In the genomic region with DNA sequence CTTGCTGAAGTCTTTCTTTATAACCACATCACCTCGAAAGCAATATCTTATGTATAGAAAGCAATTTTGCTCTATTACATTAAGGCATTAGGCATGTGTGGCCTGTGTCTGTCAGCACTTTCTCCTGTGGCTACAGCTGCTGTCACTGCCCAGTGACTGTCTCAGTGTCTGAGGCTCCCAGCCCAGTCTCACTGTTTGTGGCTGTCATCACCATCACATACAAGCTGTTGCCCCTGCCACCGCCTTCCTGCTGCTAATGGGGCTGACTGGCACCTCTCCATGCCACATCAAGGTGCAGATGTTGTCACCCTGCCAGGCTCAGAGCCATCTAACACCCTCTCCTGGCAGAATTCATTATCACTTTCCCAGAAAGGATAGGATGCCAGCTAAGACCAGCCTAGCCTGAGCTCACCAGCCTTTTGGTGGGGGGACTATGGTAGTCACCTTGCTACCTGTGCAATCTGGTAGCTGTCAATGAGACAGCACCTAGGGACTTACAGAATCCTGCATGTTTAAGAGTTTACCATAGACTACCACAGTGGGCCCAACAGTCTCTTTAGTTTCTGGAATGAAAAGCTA, we compare ENCODE assay signal across 12 mouse cellular contexts.
A peak's percentile ranks its signal among the peaks of the same experiment; 100 is the strongest.
DNase-seq lines count a peak whose midpoint lies in the region; ATAC-seq and TF ChIP-seq lines count a peak whose summit lies in the region.
"Had no signal": no experiment of that assay in that cellular context is flagged by ENCODE, and none has a peak within 500 bp of the region (broad histone marks: within the 10 kb centered on the region; RNA-seq: fewer than 3 reads in every experiment).

No protein-coding gene starts in this region.

- H3K4me2 ChIP-seq in hindbrain, postnatal 0 days (ENCODE audit: low read depth, low read length), result no peak overlapping the region
- H3K4me2 ChIP-seq in hindbrain, embryonic 12.5 days (replicated peaks), result no peak overlapping the region
- no peak overlapping the region for H3K4me2 ChIP-seq in heart, embryonic 11.5 days

- no peaks in the 10 kb centered on the region for H3K27me3 ChIP-seq in hindbrain, postnatal 0 days (ENCODE audit: insufficient read depth, low read length)
- no peaks in the 10 kb centered on the region for H3K27me3 ChIP-seq in hindbrain, embryonic 12.5 days
- no peaks in the 10 kb centered on the region for H3K27me3 ChIP-seq in heart, embryonic 11.5 days (ENCODE audit: control insufficient read depth, insufficient read depth, low read length)

- H3K9ac ChIP-seq in hindbrain, postnatal 0 days (replicated peaks; ENCODE audit: low read length), result no peak overlapping the region
- no peak overlapping the region for H3K9ac ChIP-seq in hindbrain, embryonic 12.5 days
- H3K9ac ChIP-seq in heart, embryonic 11.5 days (ENCODE audit: low read depth, low read length), result no peak overlapping the region

- TF ChIP-seq CTCF in hindbrain, postnatal 0 days (IDR thresholded peaks at IDR 0.05; ENCODE audit: low read depth), result peak; percentile 30
- TF ChIP-seq CTCF in brain, embryonic 14.5 days (IDR thresholded peaks at IDR 0.05; ENCODE audit: borderline replicate concordance, extremely low read depth, insufficient read depth, insufficient read length), result no peak

- peak; percentile 63 for DNase-seq in hindbrain, postnatal 0 days (ENCODE audit: low spot score)
- DNase-seq in brain, embryonic 14.5 days (ENCODE audit: low read depth), result peak; percentile 93
- DNase-seq in thymus, adult 18-20 months, result peak; percentile 8 to 22
- no peak for DNase-seq in right cerebral cortex, postnatal 25 days
- DNase-seq in gastrocnemius, adult 8-10 months (ENCODE audit: low spot score in 2 of 2), result no peak
- DNase-seq in left cerebral cortex, postnatal 14 days (ENCODE audit: low spot score in 2 of 2), result no peak
- DNase-seq: gastrocnemius, postnatal 36 days; kidney, postnatal 4 days; spleen, adult 18-20 months had no signal

- no peaks in the 10 kb centered on the region for H3K9me3 ChIP-seq in hindbrain, postnatal 0 days (ENCODE audit: low read length)
- H3K9me3 ChIP-seq in hindbrain, embryonic 12.5 days (replicated peaks), result no peaks in the 10 kb centered on the region
- no peaks in the 10 kb centered on the region for H3K9me3 ChIP-seq in heart, embryonic 11.5 days (replicated peaks; ENCODE audit: control insufficient read depth, low read length)

- no peak overlapping the region for H3K27ac ChIP-seq in hindbrain, postnatal 0 days
- no peak overlapping the region for H3K27ac ChIP-seq in hindbrain, embryonic 12.5 days
- H3K27ac ChIP-seq in heart, embryonic 11.5 days (ENCODE audit: low read depth, low read length), result peak overlapping the region; percentile 24
- H3K27ac ChIP-seq: macrophage had no signal

- H3K4me3 ChIP-seq in hindbrain, postnatal 0 days (ENCODE audit: low read length), result no peak overlapping the region
- H3K4me3 ChIP-seq in hindbrain, embryonic 12.5 days, result no peak overlapping the region
- no peak overlapping the region for H3K4me3 ChIP-seq in heart, embryonic 11.5 days (ENCODE audit: low read depth, low read length)

- TF ChIP-seq POLR2A in brain, embryonic 14.5 days (IDR thresholded peaks at IDR 0.05; ENCODE audit: borderline replicate concordance, extremely low read depth, insufficient read depth, insufficient read length, poor library complexity, severe bottlenecking), result no peak

- intact Hi-C loops in left cerebral cortex, postnatal 14 days (cut with DNase I), result no loop called here

- no peaks in the 10 kb centered on the region for H3K4me1 ChIP-seq in hindbrain, postnatal 0 days (ENCODE audit: insufficient read depth, low read length)
- H3K4me1 ChIP-seq in hindbrain, embryonic 12.5 days, result no peaks in the 10 kb centered on the region
- peaks cover 14% of the 10 kb centered on the region for H3K4me1 ChIP-seq in heart, embryonic 11.5 days (ENCODE audit: control insufficient read depth, insufficient read depth, low read length)

- ATAC-seq in hindbrain, postnatal 0 days, result peak; percentile 75; the same call in 1 of the 2 replicates
- no peak for ATAC-seq in hindbrain, embryonic 12.5 days (ENCODE audit: low FRiP score)
- ATAC-seq in heart, embryonic 11.5 days (replicated peaks; ENCODE audit: insufficient number of reproducible peaks, low FRiP score, low TSS enrichment), result no peak

- no peaks in the 10 kb centered on the region for H3K36me3 ChIP-seq in hindbrain, postnatal 0 days (ENCODE audit: insufficient read depth, low read length)
- H3K36me3 ChIP-seq in hindbrain, embryonic 12.5 days, result no peaks in the 10 kb centered on the region
- H3K36me3 ChIP-seq in heart, embryonic 11.5 days (ENCODE audit: control insufficient read depth, insufficient read depth, low read length), result no peaks in the 10 kb centered on the region

- 55% methylated on average over 2 of the region's 2 CpGs for WGBS in hindbrain, postnatal 0 days
- WGBS in hindbrain, embryonic 12.5 days, result 68% methylated on average over 2 of the region's 2 CpGs
- WGBS in heart, embryonic 11.5 days (ENCODE audit: insufficient replicate concordance), result 24% methylated on average over 2 of the region's 2 CpGs

Comparison
In these comparisons a context has a peak if more than half of its experiments do, and no peak if none do; other contexts are left out.
1. DNase-seq: peak in hindbrain, postnatal 0 days (single experiment), brain, embryonic 14.5 days (single experiment) and thymus, adult 18-20 months (2 of 2); none in right cerebral cortex, postnatal 25 days (single experiment), gastrocnemius, adult 8-10 months (0 of 2) and left cerebral cortex, postnatal 14 days (0 of 2).